Comparison of ENCODE assay signal across 22 mouse cellular contexts in genomic region chr1:90945171-90945570, GRCm38 (mm10). TPM values are rescaled to one million over a fixed set of nuclear protein-coding genes. Genes with fewer than 3 reads are reported as not detected.
DNase-seq lines count a peak whose midpoint lies in the region; ATAC-seq lines count a peak whose summit lies in the region.
"Had no signal": no experiment of that assay in that cellular context is flagged by ENCODE, and none has a peak within 500 bp of the region (broad histone marks: within the 10 kb centered on the region; RNA-seq: fewer than 3 reads in every experiment).

No protein-coding gene starts in this region.

- H3K27ac ChIP-seq in hindbrain, embryonic 11.5 days (ENCODE audit: low read depth, low read length) = no peak overlapping the region
- H3K27ac ChIP-seq in hindbrain, embryonic 13.5 days = no peak overlapping the region
- H3K27ac ChIP-seq: forebrain, embryonic 12.5 days; hindbrain, embryonic 15.5 days had no signal

- H3K4me3 ChIP-seq in hindbrain, embryonic 11.5 days (ENCODE audit: low read depth, low read length) = no peak overlapping the region
- H3K4me3 ChIP-seq in hindbrain, embryonic 13.5 days = no peak overlapping the region
- H3K4me3 ChIP-seq: forebrain, embryonic 12.5 days; hindbrain, embryonic 15.5 days; megakaryocyte, embryonic 14.5 days had no signal

- no peak for ATAC-seq in hindbrain, embryonic 11.5 days (ENCODE audit: low FRiP score)
- no peak for ATAC-seq in hindbrain, embryonic 13.5 days (ENCODE audit: low FRiP score)
- ATAC-seq: Patski had no signal

- no peaks in the 10 kb centered on the region for H3K27me3 ChIP-seq in hindbrain, embryonic 11.5 days (ENCODE audit: control insufficient read depth, insufficient read depth, low read length)
- 0 out of 2 replicates have a peak, but pooled peaks cover 3% of the 10 kb centered on the region for H3K27me3 ChIP-seq in hindbrain, embryonic 13.5 days
- H3K27me3 ChIP-seq: forebrain, embryonic 12.5 days; hindbrain, embryonic 15.5 days; Patski had no signal

- H3K9ac ChIP-seq in hindbrain, embryonic 11.5 days (ENCODE audit: low read depth, low read length) = no peak overlapping the region
- H3K9ac ChIP-seq in hindbrain, embryonic 13.5 days = no peak overlapping the region
- H3K9ac ChIP-seq: forebrain, embryonic 12.5 days; hindbrain, embryonic 15.5 days had no signal

- no peaks in the 10 kb centered on the region for H3K9me3 ChIP-seq in hindbrain, embryonic 11.5 days (ENCODE audit: control insufficient read depth, low read length)
- H3K9me3 ChIP-seq in hindbrain, embryonic 13.5 days = no peaks in the 10 kb centered on the region
- H3K9me3 ChIP-seq: forebrain, embryonic 12.5 days; hindbrain, embryonic 15.5 days; megakaryocyte, embryonic 14.5 days had no signal

- H3K4me2 ChIP-seq in hindbrain, embryonic 11.5 days (replicated peaks; ENCODE audit: low read depth, low read length) = no peak overlapping the region
- H3K4me2 ChIP-seq in hindbrain, embryonic 13.5 days = no peak overlapping the region
- H3K4me2 ChIP-seq: forebrain, embryonic 12.5 days; hindbrain, embryonic 15.5 days had no signal

- WGBS in hindbrain, embryonic 11.5 days = 52% methylated on average over 10 of the region's 10 CpGs
- WGBS in hindbrain, embryonic 13.5 days = 49% methylated on average over 10 of the region's 10 CpGs

- no peaks in the 10 kb centered on the region for H3K4me1 ChIP-seq in hindbrain, embryonic 11.5 days (replicated peaks; ENCODE audit: control insufficient read depth, insufficient read depth, low read length)
- H3K4me1 ChIP-seq in hindbrain, embryonic 13.5 days (replicated peaks) = no peaks in the 10 kb centered on the region
- H3K4me1 ChIP-seq: forebrain, embryonic 12.5 days; hindbrain, embryonic 15.5 days had no signal

- H3K36me3 ChIP-seq in hindbrain, embryonic 11.5 days (ENCODE audit: control insufficient read depth, insufficient read depth, low read length) = no peaks in the 10 kb centered on the region
- no peaks in the 10 kb centered on the region for H3K36me3 ChIP-seq in hindbrain, embryonic 13.5 days
- H3K36me3 ChIP-seq: forebrain, embryonic 12.5 days; hindbrain, embryonic 15.5 days had no signal

- DNase-seq in hindbrain, embryonic 11.5 days (ENCODE audit: low spot score) = peak; percentile 40
- DNase-seq in thymus, postnatal 14 days = peak; percentile 24
- no peak for DNase-seq in thymus, adult 18-20 months
- peak; percentile 50 for DNase-seq in c-Kit-positive CD71-positive TER-119-positive erythroid progenitor cells, embryonic 14.5 days (ENCODE audit: low spot score)
- peak; percentile 67 for DNase-seq in testis, postnatal 10 days (ENCODE audit: low spot score)
- DNase-seq in adrenal gland, postnatal 4 days (ENCODE audit: low spot score in 2 of 2) = no peak
- no peak for DNase-seq in cerebellum, postnatal 36 days
- DNase-seq: cerebellum, postnatal 14 days; heart, adult 11 months; kidney, adult 8-10 months had no signal

RNA-seq across cellular contexts. Expression of gene Prlh, which starts 7.7 kb away (rescaled TPM):
- polyA plus RNA-seq in hindbrain, embryonic 11.5 days (2014; fragmentation: Nextera tagmentation; extraction: Ambion mirVana) = not detected in 2 replicates
- polyA plus RNA-seq in hindbrain, embryonic 13.5 days (2015; fragmentation: Nextera tagmentation; extraction: Ambion mirVana) = not detected in 2 replicates
- total RNA-seq in adrenal gland, postnatal 4 days (2021) = not detected
- total RNA-seq: adrenal gland, adult 18-20 months; layer of hippocampus, adult 8-10 months; left cerebral cortex, postnatal 14 days; neutrophil, adult 5-6 weeks had no signal
- polyA plus RNA-seq: embryonic facial prominence, embryonic 14.5 days; forebrain, embryonic 12.5 days; heart, embryonic 16.5 days; hindbrain, embryonic 15.5 days; liver, embryonic 16.5 days; Patski had no signal

RNA-seq across cellular contexts. Expression of gene Rab17, which starts 24.3 kb away (rescaled TPM):
- 0.33 TPM in 1 of 2 replicates, not detected in the other for polyA plus RNA-seq in hindbrain, embryonic 11.5 days (2014; fragmentation: Nextera tagmentation; extraction: Ambion mirVana)
- 0.25 and 0.55 TPM in 2 replicates for polyA plus RNA-seq in hindbrain, embryonic 13.5 days (2015; fragmentation: Nextera tagmentation; extraction: Ambion mirVana)
- total RNA-seq in adrenal gland, postnatal 4 days (2021) = 1 to 10 TPM; 1.2 to 2.5 TPM
- total RNA-seq: adrenal gland, adult 18-20 months; layer of hippocampus, adult 8-10 months; neutrophil, adult 5-6 weeks had no signal
- polyA plus RNA-seq: forebrain, embryonic 12.5 days had no signal

RNA-seq across cellular contexts. Expression of gene Mlph, which starts 30.3 kb away (rescaled TPM):
- 0.03 TPM in 1 of 2 replicates, not detected in the other for polyA plus RNA-seq in hindbrain, embryonic 11.5 days (2014; fragmentation: Nextera tagmentation; extraction: Ambion mirVana)
- polyA plus RNA-seq in hindbrain, embryonic 13.5 days (2015; fragmentation: Nextera tagmentation; extraction: Ambion mirVana) = 0.04 and 0.17 TPM in 2 replicates
- 1 to 10 TPM; 1.6 to 2.2 TPM for total RNA-seq in adrenal gland, postnatal 4 days (2021)
- total RNA-seq: neutrophil, adult 5-6 weeks had no signal

RNA-seq across cellular contexts. Expression of gene Lrrfip1, which starts 53.4 kb away (rescaled TPM):
- polyA plus RNA-seq in hindbrain, embryonic 11.5 days (2014; fragmentation: Nextera tagmentation; extraction: Ambion mirVana) = 23.5 and 27.7 TPM in 2 replicates
- 35.5 and 39.1 TPM in 2 replicates for polyA plus RNA-seq in hindbrain, embryonic 13.5 days (2015; fragmentation: Nextera tagmentation; extraction: Ambion mirVana)
- 10 to 100 TPM; 54.7 to 56.7 TPM for total RNA-seq in adrenal gland, postnatal 4 days (2021)

Comparison
In these comparisons a context has a peak if more than half of its experiments do, and no peak if none do; other contexts are left out.
1. DNase-seq: peak in hindbrain, embryonic 11.5 days (single experiment), thymus, postnatal 14 days (single experiment), c-Kit-positive CD71-positive TER-119-positive erythroid progenitor cells, embryonic 14.5 days (single experiment) and testis, postnatal 10 days (single experiment); none in thymus, adult 18-20 months (0 of 2), adrenal gland, postnatal 4 days (0 of 2) and cerebellum, postnatal 36 days (0 of 2).